8 mouse cellular contexts compared by ENCODE assay signal in genomic region chr5:24684578-24685365, GRCm38 (mm10). TPM values are rescaled to one million over a fixed set of nuclear protein-coding genes. Genes with fewer than 3 reads are reported as not detected.
DNase-seq lines count a peak whose midpoint lies in the region; ATAC-seq and TF ChIP-seq lines count a peak whose summit lies in the region.

No protein-coding gene starts in this region.

- TF ChIP-seq CTCF in kidney, adult 2 months (conservative IDR thresholded peaks at IDR 0.05; ENCODE audit: insufficient read depth, insufficient read length, low read depth, low read length) = 0 out of 2 replicates have a peak, but pooled peaks have one; percentile 0
- TF ChIP-seq CTCF in small intestine, adult 2 months (IDR thresholded peaks at IDR 0.05; ENCODE audit: extremely low read depth, insufficient read length, insufficient replicate concordance, low read depth, low read length) = no peak

- DNase-seq in kidney, adult 2 months = peak; percentile 12
- DNase-seq in kidney, adult 11 months = no peak
- peak; percentile 19 for DNase-seq in gastrocnemius, postnatal 10 days
- peak; percentile 51 for DNase-seq in limb, embryonic 10.5 days (ENCODE audit: low spot score)
- peak; percentile 24 for DNase-seq in midbrain, embryonic 10.5 days (ENCODE audit: low spot score)

- peak; percentile 22 for ATAC-seq in common myeloid progenitor, adult 5-6 weeks (replicated peaks; ENCODE audit: low read depth, poor library complexity, severe bottlenecking)
- peak; percentile 44 for ATAC-seq in intestine, embryonic 15.5 days

- no peaks in the 10 kb centered on the region for H3K36me3 ChIP-seq in kidney, adult 2 months (ENCODE audit: control insufficient read depth, insufficient read depth, low read length)
- H3K36me3 ChIP-seq in intestine, embryonic 15.5 days = peaks cover 5% of the 10 kb centered on the region; the same call in 1 of the 2 replicates
- peaks cover 9% of the 10 kb centered on the region for H3K36me3 ChIP-seq in limb, embryonic 10.5 days
- peaks cover 4% of the 10 kb centered on the region for H3K36me3 ChIP-seq in midbrain, embryonic 10.5 days
- H3K36me3 ChIP-seq in small intestine, adult 2 months (ENCODE audit: control insufficient read depth, insufficient read depth, low read length) = peaks cover 5% of the 10 kb centered on the region

- peak overlapping the region; percentile 63 for H3K4me3 ChIP-seq in kidney, adult 2 months (ENCODE audit: insufficient read depth, low read depth, low read length)
- H3K4me3 ChIP-seq in intestine, embryonic 15.5 days (replicated peaks) = peak overlapping the region; percentile 34
- H3K4me3 ChIP-seq in limb, embryonic 10.5 days = peak overlapping the region; percentile 95
- H3K4me3 ChIP-seq in midbrain, embryonic 10.5 days = peak overlapping the region; percentile 93
- peak overlapping the region; percentile 66 for H3K4me3 ChIP-seq in small intestine, adult 2 months (ENCODE audit: low read depth, low read length)

- H3K9me3 ChIP-seq in intestine, embryonic 15.5 days = no peaks in the 10 kb centered on the region
- H3K9me3 ChIP-seq in limb, embryonic 10.5 days (replicated peaks) = no peaks in the 10 kb centered on the region
- H3K9me3 ChIP-seq in midbrain, embryonic 10.5 days (replicated peaks) = no peaks in the 10 kb centered on the region

- H3K9ac ChIP-seq in intestine, embryonic 15.5 days = peak overlapping the region; percentile 54

- no peaks in the 10 kb centered on the region for H3K27me3 ChIP-seq in kidney, adult 2 months (replicated peaks; ENCODE audit: control insufficient read depth, insufficient read depth, low read length)
- no peaks in the 10 kb centered on the region for H3K27me3 ChIP-seq in intestine, embryonic 15.5 days (replicated peaks)
- H3K27me3 ChIP-seq in limb, embryonic 10.5 days (ENCODE audit: low read depth, poor library complexity, severe bottlenecking) = no peaks in the 10 kb centered on the region
- no peaks in the 10 kb centered on the region for H3K27me3 ChIP-seq in midbrain, embryonic 10.5 days (ENCODE audit: low read depth, poor library complexity, severe bottlenecking)
- H3K27me3 ChIP-seq in small intestine, adult 2 months (ENCODE audit: control insufficient read depth, insufficient read depth, low read length) = no peaks in the 10 kb centered on the region

- no peak for TF ChIP-seq POLR2A in kidney, adult 2 months (IDR thresholded peaks at IDR 0.05; ENCODE audit: low read depth, low read length)
- no peak for TF ChIP-seq POLR2A in small intestine, adult 2 months (IDR thresholded peaks at IDR 0.05; ENCODE audit: low read depth, low read length)

- WGBS in kidney, adult 2 months = 26% methylated on average over 16 of the region's 16 CpGs
- WGBS in intestine, embryonic 15.5 days = 19% methylated on average over 16 of the region's 16 CpGs
- 26% methylated on average over 16 of the region's 16 CpGs for WGBS in limb, embryonic 10.5 days
- 29% methylated on average over 16 of the region's 16 CpGs for WGBS in midbrain, embryonic 10.5 days
- WGBS in small intestine, adult 2 months = 22% methylated on average over 16 of the region's 16 CpGs

- H3K4me1 ChIP-seq in kidney, adult 2 months (ENCODE audit: control insufficient read depth, insufficient read depth, low read length) = peaks cover 5% of the 10 kb centered on the region; the same call in 1 of the 2 replicates
- 0 out of 2 replicates have a peak, but pooled peaks cover 5% of the 10 kb centered on the region for H3K4me1 ChIP-seq in intestine, embryonic 15.5 days (replicated peaks)
- H3K4me1 ChIP-seq in limb, embryonic 10.5 days = peaks cover 11% of the 10 kb centered on the region
- H3K4me1 ChIP-seq in midbrain, embryonic 10.5 days = peaks cover 21% of the 10 kb centered on the region
- peaks cover 3% of the 10 kb centered on the region; the same call in 1 of the 2 replicates for H3K4me1 ChIP-seq in small intestine, adult 2 months (ENCODE audit: control insufficient read depth, insufficient read depth, insufficient read length, low read length)

- H3K4me2 ChIP-seq in intestine, embryonic 15.5 days (replicated peaks) = peak overlapping the region; percentile 69

- H3K27ac ChIP-seq in kidney, adult 2 months (ENCODE audit: insufficient read depth, low read depth, low read length) = peak overlapping the region; percentile 87
- H3K27ac ChIP-seq in intestine, embryonic 15.5 days = peak overlapping the region; percentile 98
- H3K27ac ChIP-seq in limb, embryonic 10.5 days = peak overlapping the region; percentile 93
- peak overlapping the region; percentile 94 for H3K27ac ChIP-seq in midbrain, embryonic 10.5 days (replicated peaks)
- H3K27ac ChIP-seq in small intestine, adult 2 months (ENCODE audit: insufficient read depth, low read depth, low read length) = peak overlapping the region; percentile 94

RNA-seq across cellular contexts. Expression of gene Nub1, which starts 0.6 kb away (rescaled TPM):
- 37.5 and 46.9 TPM in 2 replicates for polyA plus RNA-seq in kidney, adult 2 months (2012; rRNA removed)
- 44.9 and 49.0 TPM in 2 replicates for total RNA-seq in common myeloid progenitor, adult 5-6 weeks (2017)
- total RNA-seq in gastrocnemius, postnatal 10 days (2021) = 10 to 100 TPM; 22.8 to 24.3 TPM
- 26.8 and 29.0 TPM in 2 replicates for polyA plus RNA-seq in intestine, embryonic 15.5 days (2015; fragmentation: Nextera tagmentation; extraction: Ambion mirVana)
- 23.7 and 26.9 TPM in 2 replicates for polyA plus RNA-seq in limb, embryonic 10.5 days (2016; fragmentation: Nextera tagmentation; extraction: Ambion mirVana)
- 27.2 and 29.3 TPM in 2 replicates for polyA plus RNA-seq in midbrain, embryonic 10.5 days (2016; fragmentation: Nextera tagmentation; extraction: Ambion mirVana)
- polyA plus RNA-seq in small intestine, adult 2 months (2012; rRNA removed) = 15.4 and 44.1 TPM in 2 replicates

RNA-seq across cellular contexts. Expression of gene Wdr86, which starts 45.8 kb away (rescaled TPM):
- polyA plus RNA-seq in kidney, adult 2 months (2012; rRNA removed) = 7.0 and 8.6 TPM in 2 replicates
- 0.64 and 1.8 TPM in 2 replicates for total RNA-seq in common myeloid progenitor, adult 5-6 weeks (2017)
- 1 to 10 TPM in 1 of 2 experiments, under 1 TPM in 1; 0.70 to 1.2 TPM for total RNA-seq in gastrocnemius, postnatal 10 days (2021)
- polyA plus RNA-seq in intestine, embryonic 15.5 days (2015; fragmentation: Nextera tagmentation; extraction: Ambion mirVana) = 10.6 and 11.6 TPM in 2 replicates
- 28.7 and 41.7 TPM in 2 replicates for polyA plus RNA-seq in limb, embryonic 10.5 days (2016; fragmentation: Nextera tagmentation; extraction: Ambion mirVana)
- polyA plus RNA-seq in midbrain, embryonic 10.5 days (2016; fragmentation: Nextera tagmentation; extraction: Ambion mirVana) = 13.9 and 15.2 TPM in 2 replicates
- 1.3 and 2.5 TPM in 2 replicates for polyA plus RNA-seq in small intestine, adult 2 months (2012; rRNA removed)

Comparison
In these comparisons a context has a peak if more than half of its experiments do, and no peak if none do; other contexts are left out.
1. H3K4me3 ChIP-seq: peak in every context shown above with its lines; median percentile 95 in limb, embryonic 10.5 days; 93 in midbrain, embryonic 10.5 days; 66 in small intestine, adult 2 months; 63 in kidney, adult 2 months; 34 in intestine, embryonic 15.5 days.